Mouse (Mus musculus) neural tube, embryonic 12.5 days (tissue): ENCODE measurements around the gene Ank3. TPM values are rescaled to one million over a fixed set of nuclear protein-coding genes. Genes with fewer than 3 reads are reported as not detected.

Experiments used
- ATAC-seq: fragments of 200-750 bp; cut with Nextera tagmentation; 2 replicates; pipeline ENCODE4 v1.8.0; 2017; ENCODE audit warnings: low read depth, mild to moderate bottlenecking, moderate TSS enrichment, moderate library complexity; ENCODE audit not compliant: low FRiP score
- H3K27ac ChIP-seq: fragments of 300-500 bp; sonication (generic); 2 replicates; pipeline ENCODE4 v1.5.1; 2016
- H3K27me3 ChIP-seq: fragments of 300-500 bp; sonication (generic); replicated peaks from 2 replicates; pipeline ENCODE4 v1.6.1; 2016; ENCODE audit warnings: mild to moderate bottlenecking
- H3K36me3 ChIP-seq: fragments of 300-500 bp; sonication (generic); 2 replicates; pipeline ENCODE4 v1.6.1; 2016; ENCODE audit warnings: mild to moderate bottlenecking
- H3K4me1 ChIP-seq: fragments of 300-500 bp; sonication (generic); 2 replicates; pipeline ENCODE4 v1.6.1; 2016
- H3K4me2 ChIP-seq: fragments of 300-500 bp; sonication (generic); replicated peaks from 2 replicates; pipeline ENCODE4 v1.6.1; 2016; ENCODE audit warnings: mild to moderate bottlenecking
- H3K4me3 ChIP-seq: fragments of 300-500 bp; sonication (generic); 2 replicates; pipeline ENCODE4 v1.5.1; 2016
- H3K9ac ChIP-seq: fragments of 300-500 bp; sonication (generic); 2 replicates; pipeline ENCODE4 v1.6.1; 2016; ENCODE audit warnings: mild to moderate bottlenecking
- H3K9me3 ChIP-seq: fragments of 300-500 bp; sonication (generic); 2 replicates; pipeline ENCODE4 v1.6.1; 2016; ENCODE audit warnings: mild to moderate bottlenecking
- WGBS: fragments of 180-500 bp; shearing (Covaris S2); methylation state at CpG from one replicate; pipeline ENCODE4 v1.1.7; 2016; 5-methylcytosine and 5-hydroxymethylcytosine counted together
- polyA plus RNA-seq: library from polyadenylated mRNA; unstranded; fragments of >200 nt; fragmentation: Nextera tagmentation; extraction: Ambion mirVana; gene quantifications from 2 replicates; pipeline ENCODE4 v1.2.1, GENCODE M21; 2016

Gene Ank3
- polyA plus RNA-seq, 1 experiment from 2014 or later, result 95.5 TPM

- no peaks in the 10 kb centered on the region for H3K9me3 ChIP-seq
- no peak overlapping the region for H3K27ac ChIP-seq
- H3K36me3 ChIP-seq, result no peaks in the 10 kb centered on the region
- no peak overlapping the region for H3K9ac ChIP-seq
- 64% methylated on average over 7 of the region's 7 CpGs for WGBS
- H3K4me3 ChIP-seq, result no peak overlapping the region
- no peak overlapping the region for H3K4me2 ChIP-seq
- no peak for ATAC-seq
- no peaks in the 10 kb centered on the region for H3K4me1 ChIP-seq
- no peaks in the 10 kb centered on the region for H3K27me3 ChIP-seq
Observed at GRCm38 (mm10) chr10:69454480-69454879, 55.9 kb downstream of the Ank3 start.

- H3K9ac ChIP-seq, result no peak overlapping the region
- H3K27me3 ChIP-seq, result no peaks in the 10 kb centered on the region
- H3K4me1 ChIP-seq, result peaks cover 22% of the 10 kb centered on the region
- no peaks in the 10 kb centered on the region for H3K9me3 ChIP-seq
- H3K4me3 ChIP-seq, result no peak overlapping the region
- no peak for ATAC-seq
- H3K36me3 ChIP-seq, result no peaks in the 10 kb centered on the region
- no peak overlapping the region for H3K4me2 ChIP-seq
- WGBS, result 55% methylated on average over 4 of the region's 4 CpGs
- no peak overlapping the region; the same call in 1 of the 2 replicates for H3K27ac ChIP-seq
Observed at GRCm38 (mm10) chr10:69464826-69465225, 66.3 kb downstream of the Ank3 start.

- peak overlapping the region; percentile 70 for H3K27ac ChIP-seq
- H3K4me3 ChIP-seq, result no peak overlapping the region
- ATAC-seq, result peak; percentile 71
- H3K4me1 ChIP-seq, result peaks cover 22% of the 10 kb centered on the region
- H3K9ac ChIP-seq, result no peak overlapping the region
- WGBS, result 41% methylated on average over 11 of the region's 11 CpGs
- no peaks in the 10 kb centered on the region for H3K36me3 ChIP-seq
- no peaks in the 10 kb centered on the region for H3K9me3 ChIP-seq
- H3K27me3 ChIP-seq, result no peaks in the 10 kb centered on the region
- H3K4me2 ChIP-seq, result peak overlapping the region; percentile 28
Observed at GRCm38 (mm10) chr10:69465558-69466200, 67.1 kb downstream of the Ank3 start.

- Histone ChIP-seq H3K27ac (peak overlapping the region; percentile 70), H3K4me3 (no peak overlapping the region), H3K4me2 (peak overlapping the region; percentile 28), H3K9me3 (no peaks in the 10 kb centered on the region), H3K4me1 (peaks cover 22% of the 10 kb centered on the region), H3K9ac (no peak overlapping the region), H3K27me3 (no peaks in the 10 kb centered on the region), H3K36me3 (no peaks in the 10 kb centered on the region)
- 50% methylated on average over 2 of the region's 2 CpGs for WGBS
- ATAC-seq, result no peak
Observed at GRCm38 (mm10) chr10:69466201-69466585, 67.6 kb downstream of the Ank3 start.

- Histone ChIP-seq H3K36me3 (no peaks in the 10 kb centered on the region), H3K9ac (no peak overlapping the region), H3K4me3 (no peak overlapping the region), H3K27ac (peak overlapping the region; percentile 70; the same call in 1 of the 2 replicates), H3K9me3 (no peaks in the 10 kb centered on the region), H3K4me2 (peak overlapping the region; percentile 28; the same call in 1 of the 2 replicates), H3K4me1 (peaks cover 22% of the 10 kb centered on the region), H3K27me3 (no peaks in the 10 kb centered on the region)
- WGBS, result 34% methylated on average over 4 of the region's 4 CpGs
- ATAC-seq, result peak; percentile 51; the same call in 1 of the 2 replicates
Observed at GRCm38 (mm10) chr10:69466586-69466985, 68.0 kb downstream of the Ank3 start.

- ATAC-seq, result peak; percentile 52; the same call in 1 of the 2 replicates
- peaks cover 22% of the 10 kb centered on the region for H3K4me1 ChIP-seq
- WGBS, result 56% methylated on average over 2 of the region's 2 CpGs
Observed at GRCm38 (mm10) chr10:69467182-69467581, 68.6 kb downstream of the Ank3 start.

GRCm38 (mm10) chr10:69471841-69472240, 73.3 kb downstream of the Ank3 start:
- 61% methylated on average over 4 of the region's 4 CpGs for WGBS

More at GRCm38 (mm10) chr10:69467182-69467581, 68.6 kb downstream of the Ank3 start:
- no peak overlapping the region for H3K4me3 ChIP-seq
- H3K27ac ChIP-seq, result peak overlapping the region; percentile 70; the same call in 1 of the 2 replicates
- no peak overlapping the region for H3K9ac ChIP-seq
- H3K27me3 ChIP-seq, result no peaks in the 10 kb centered on the region
- H3K9me3 ChIP-seq, result no peaks in the 10 kb centered on the region
- H3K4me2 ChIP-seq, result no peak overlapping the region
- H3K36me3 ChIP-seq, result no peaks in the 10 kb centered on the region

GRCm38 (mm10) chr10:69476871-69477270, 78.3 kb downstream of the Ank3 start:
- H3K27ac ChIP-seq, result no peak overlapping the region
- no peaks in the 10 kb centered on the region for H3K36me3 ChIP-seq
- H3K4me3 ChIP-seq, result no peak overlapping the region
- WGBS, result 18% methylated on average over 1 of the region's 1 CpGs
- no peak overlapping the region for H3K4me2 ChIP-seq
- no peak overlapping the region for H3K9ac ChIP-seq
- ATAC-seq, result no peak
- no peaks in the 10 kb centered on the region for H3K4me1 ChIP-seq
- no peaks in the 10 kb centered on the region for H3K27me3 ChIP-seq
- no peaks in the 10 kb centered on the region for H3K9me3 ChIP-seq

More at GRCm38 (mm10) chr10:69471841-69472240, 73.3 kb downstream of the Ank3 start:
- H3K4me2 ChIP-seq, result no peak overlapping the region
- H3K36me3 ChIP-seq, result no peaks in the 10 kb centered on the region
- no peak overlapping the region for H3K27ac ChIP-seq
- H3K27me3 ChIP-seq, result no peaks in the 10 kb centered on the region
- H3K4me3 ChIP-seq, result no peak overlapping the region
- peaks cover 11% of the 10 kb centered on the region for H3K4me1 ChIP-seq
- ATAC-seq, result no peak
- no peaks in the 10 kb centered on the region for H3K9me3 ChIP-seq
- no peak overlapping the region for H3K9ac ChIP-seq

- Histone ChIP-seq H3K36me3 (no peaks in the 10 kb centered on the region), H3K9ac (no peak overlapping the region), H3K4me3 (no peak overlapping the region), H3K4me1 (no peaks in the 10 kb centered on the region), H3K4me2 (no peak overlapping the region), H3K27me3 (no peaks in the 10 kb centered on the region), H3K27ac (no peak overlapping the region), H3K9me3 (no peaks in the 10 kb centered on the region)
- no peak for ATAC-seq
- 69% methylated on average over 2 of the region's 2 CpGs for WGBS
Observed at GRCm38 (mm10) chr10:69477656-69478055, 79.1 kb downstream of the Ank3 start.

GRCm38 (mm10) chr10:69478831-69479230, 80.3 kb downstream of the Ank3 start:
- no peak overlapping the region for H3K27ac ChIP-seq
- WGBS, result 68% methylated on average over 3 of the region's 3 CpGs
- no peaks in the 10 kb centered on the region for H3K36me3 ChIP-seq
- no peak overlapping the region for H3K4me3 ChIP-seq
- no peak overlapping the region for H3K9ac ChIP-seq
- no peak overlapping the region for H3K4me2 ChIP-seq
- H3K9me3 ChIP-seq, result no peaks in the 10 kb centered on the region
- H3K4me1 ChIP-seq, result no peaks in the 10 kb centered on the region
- H3K27me3 ChIP-seq, result no peaks in the 10 kb centered on the region
- no peak for ATAC-seq

- no peak overlapping the region for H3K9ac ChIP-seq
- no peak for ATAC-seq
- H3K4me3 ChIP-seq, result no peak overlapping the region
- no peak overlapping the region for H3K27ac ChIP-seq
- H3K36me3 ChIP-seq, result no peaks in the 10 kb centered on the region
- H3K4me1 ChIP-seq, result no peaks in the 10 kb centered on the region
- 91% methylated on average over 6 of the region's 6 CpGs for WGBS
- H3K4me2 ChIP-seq, result no peak overlapping the region
- H3K27me3 ChIP-seq, result no peaks in the 10 kb centered on the region
- H3K9me3 ChIP-seq, result no peaks in the 10 kb centered on the region
Observed at GRCm38 (mm10) chr10:69485191-69485786, 86.7 kb downstream of the Ank3 start.

- Histone ChIP-seq H3K9me3 (no peaks in the 10 kb centered on the region), H3K4me3 (no peak overlapping the region), H3K4me2 (no peak overlapping the region), H3K9ac (no peak overlapping the region), H3K27ac (no peak overlapping the region), H3K27me3 (no peaks in the 10 kb centered on the region), H3K36me3 (no peaks in the 10 kb centered on the region), H3K4me1 (no peaks in the 10 kb centered on the region)
- no peak for ATAC-seq
- 87% methylated on average over 5 of the region's 5 CpGs for WGBS
Observed at GRCm38 (mm10) chr10:69490182-69490581, 91.6 kb downstream of the Ank3 start.

- H3K36me3 ChIP-seq, result no peaks in the 10 kb centered on the region
- H3K4me3 ChIP-seq, result no peak overlapping the region
- no peak overlapping the region for H3K4me2 ChIP-seq
- no peak for ATAC-seq
- 74% methylated on average over 5 of the region's 5 CpGs for WGBS
- H3K4me1 ChIP-seq, result no peaks in the 10 kb centered on the region
- no peaks in the 10 kb centered on the region for H3K9me3 ChIP-seq
- no peaks in the 10 kb centered on the region for H3K27me3 ChIP-seq
- H3K27ac ChIP-seq, result no peak overlapping the region
- H3K9ac ChIP-seq, result no peak overlapping the region
Observed at GRCm38 (mm10) chr10:69491975-69492374, 93.4 kb downstream of the Ank3 start.
